Mouse (Mus musculus) olfactory bulb, adult 2 months (tissue): Measurements from ENCODE around the gene Acaca.

Experiments
- CTCF ChIP-seq: fragments of 200-500 bp; IDR thresholded peaks from 2 replicates; pipeline ENCODE4 v1.5.1; 2012; ENCODE audit warnings: low read depth, mild to moderate bottlenecking, low read length, moderate library complexity; ENCODE audit not compliant: insufficient read depth
- POLR2A ChIP-seq: fragments of 200-500 bp; IDR thresholded peaks from 2 replicates; pipeline ENCODE4 v1.6.1; 2012; ENCODE audit warnings: mild to moderate bottlenecking, low read depth, low read length, moderate library complexity; ENCODE audit not compliant: insufficient read depth

DNA sequence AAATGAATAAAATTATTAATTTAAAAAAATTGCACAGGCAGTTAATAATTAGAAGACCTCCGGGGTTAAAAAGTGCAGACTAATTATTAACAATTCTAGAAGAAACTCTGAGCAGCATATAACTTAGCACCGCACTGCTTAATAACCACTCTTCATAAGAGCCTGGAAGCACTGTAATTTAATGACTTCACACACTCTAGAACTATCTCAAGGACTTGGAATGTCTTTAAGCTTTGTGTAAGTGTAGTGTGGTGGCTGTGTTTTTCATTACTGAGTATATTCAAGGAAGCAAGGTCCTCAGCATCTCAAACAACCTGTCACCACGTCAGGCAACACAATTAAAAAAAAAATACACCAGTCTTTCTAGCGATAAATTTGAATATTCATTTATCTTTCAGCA lies 34.4 kb upstream of the Acaca start:
- TF ChIP-seq POLR2A (no peak), CTCF (no peak)
